Comparison of ENCODE assay signal across 20 mouse cellular contexts in the genomic region with DNA sequence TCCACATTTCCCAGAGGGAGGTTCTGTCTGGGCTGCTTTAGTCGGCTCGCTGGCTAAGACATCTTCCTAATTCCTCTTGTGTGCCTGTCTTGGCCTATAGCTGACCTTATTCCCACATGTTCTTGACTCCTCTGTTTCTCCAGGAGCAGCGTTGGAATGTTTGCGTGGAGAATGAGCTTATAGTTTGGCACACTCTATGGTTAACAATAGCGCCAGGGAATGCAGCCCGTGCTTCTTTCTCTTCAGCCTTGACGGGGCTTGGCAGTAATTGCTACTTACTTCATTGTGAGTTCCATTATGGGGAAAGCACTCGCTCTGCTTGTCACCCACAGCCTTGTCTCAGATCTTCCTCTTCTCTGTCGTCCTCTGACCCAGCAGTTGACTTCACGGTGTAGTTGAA. TPM values are rescaled to one million over a fixed set of nuclear protein-coding genes. Genes with fewer than 3 reads are reported as not detected.
DNase-seq lines count a peak whose midpoint lies in the region; ATAC-seq lines count a peak whose summit lies in the region.
"Had no signal": no experiment of that assay in that cellular context is flagged by ENCODE, and none has a peak within 500 bp of the region (broad histone marks: within the 10 kb centered on the region; RNA-seq: fewer than 3 reads in every experiment).

No protein-coding gene starts in this region.

- ATAC-seq in forebrain, embryonic 13.5 days: peak; percentile 43; the same call in 1 of the 2 replicates
- no peak for ATAC-seq in heart, embryonic 15.5 days (replicated peaks; ENCODE audit: insufficient number of reproducible peaks, insufficient read depth, low FRiP score, low read depth)
- ATAC-seq in lung, embryonic 16.5 days (ENCODE audit: low read depth): peak; percentile 53
- ATAC-seq: intestine, embryonic 15.5 days had no signal

- 0 out of 2 replicates have a peak overlapping the region, but pooled peaks have one; percentile 14 for H3K27ac ChIP-seq in forebrain, embryonic 13.5 days
- H3K27ac ChIP-seq in forebrain, embryonic 10.5 days: no peak overlapping the region
- H3K27ac ChIP-seq in heart, embryonic 15.5 days: peak overlapping the region; percentile 68
- peak overlapping the region; percentile 18; the same call in 1 of the 2 replicates for H3K27ac ChIP-seq in lung, embryonic 16.5 days (ENCODE audit: low read length)
- H3K27ac ChIP-seq: hindbrain, embryonic 15.5 days; intestine, embryonic 15.5 days; midbrain, embryonic 10.5 days; neural tube, embryonic 15.5 days; stomach, embryonic 15.5 days had no signal

- no peak overlapping the region for H3K9ac ChIP-seq in forebrain, embryonic 13.5 days
- no peak overlapping the region for H3K9ac ChIP-seq in heart, embryonic 15.5 days
- H3K9ac ChIP-seq in lung, embryonic 16.5 days (ENCODE audit: low read length): no peak overlapping the region
- H3K9ac ChIP-seq: hindbrain, embryonic 15.5 days; intestine, embryonic 15.5 days; neural tube, embryonic 15.5 days; stomach, embryonic 15.5 days had no signal

- no peak overlapping the region for H3K4me3 ChIP-seq in forebrain, embryonic 13.5 days
- H3K4me3 ChIP-seq in forebrain, embryonic 10.5 days: no peak overlapping the region
- no peak overlapping the region for H3K4me3 ChIP-seq in heart, embryonic 15.5 days
- H3K4me3 ChIP-seq in lung, embryonic 16.5 days (ENCODE audit: low read length): no peak overlapping the region
- H3K4me3 ChIP-seq: hindbrain, embryonic 15.5 days; intestine, embryonic 15.5 days; midbrain, embryonic 10.5 days; neural tube, embryonic 15.5 days; stomach, embryonic 15.5 days had no signal

- H3K4me1 ChIP-seq in forebrain, embryonic 13.5 days: no peaks in the 10 kb centered on the region
- peaks cover 8% of the 10 kb centered on the region for H3K4me1 ChIP-seq in forebrain, embryonic 10.5 days
- H3K4me1 ChIP-seq in heart, embryonic 15.5 days (replicated peaks): peaks cover 28% of the 10 kb centered on the region
- peaks cover 15% of the 10 kb centered on the region for H3K4me1 ChIP-seq in lung, embryonic 16.5 days (replicated peaks; ENCODE audit: control insufficient read depth, insufficient read depth, low read length)
- H3K4me1 ChIP-seq: hindbrain, embryonic 15.5 days; intestine, embryonic 15.5 days; neural tube, embryonic 15.5 days; stomach, embryonic 15.5 days had no signal

- DNase-seq in forebrain, embryonic 10.5 days (ENCODE audit: extremely low spot score, low spot score): no peak
- DNase-seq in heart, adult 18-20 months: no peak
- DNase-seq in lung, postnatal 25 days (ENCODE audit: low spot score): no peak
- DNase-seq in left cerebral cortex, adult 11 months (ENCODE audit: low spot score): no peak
- DNase-seq: adrenal gland, postnatal 14 days; cerebellum, adult 9-10 months; gastrocnemius, postnatal 25 days; heart, postnatal 4 days; kidney, adult 8-10 months; kidney, postnatal 10 days; left cerebral cortex, postnatal 4 days; thymus, postnatal 25 days had no signal

- H3K27me3 ChIP-seq in forebrain, embryonic 13.5 days: no peaks in the 10 kb centered on the region
- H3K27me3 ChIP-seq in forebrain, embryonic 10.5 days (ENCODE audit: poor library complexity, severe bottlenecking): no peaks in the 10 kb centered on the region
- H3K27me3 ChIP-seq in heart, embryonic 15.5 days: no peaks in the 10 kb centered on the region
- no peaks in the 10 kb centered on the region for H3K27me3 ChIP-seq in lung, embryonic 16.5 days (ENCODE audit: control insufficient read depth, insufficient read depth, low read depth, low read length)
- H3K27me3 ChIP-seq: hindbrain, embryonic 15.5 days; intestine, embryonic 15.5 days; neural tube, embryonic 15.5 days; stomach, embryonic 15.5 days had no signal

- H3K4me2 ChIP-seq in forebrain, embryonic 13.5 days: no peak overlapping the region
- no peak overlapping the region for H3K4me2 ChIP-seq in heart, embryonic 15.5 days
- no peak overlapping the region for H3K4me2 ChIP-seq in lung, embryonic 16.5 days (ENCODE audit: low read depth, low read length)
- H3K4me2 ChIP-seq: hindbrain, embryonic 15.5 days; intestine, embryonic 15.5 days; neural tube, embryonic 15.5 days; stomach, embryonic 15.5 days had no signal

- H3K9me3 ChIP-seq in forebrain, embryonic 13.5 days (replicated peaks): peaks cover 11% of the 10 kb centered on the region; the same call in 1 of the 2 replicates
- H3K9me3 ChIP-seq in forebrain, embryonic 10.5 days: peaks cover 18% of the 10 kb centered on the region
- peaks cover 5% of the 10 kb centered on the region for H3K9me3 ChIP-seq in heart, embryonic 15.5 days (replicated peaks)
- peaks cover 5% of the 10 kb centered on the region; the same call in 1 of the 2 replicates for H3K9me3 ChIP-seq in lung, embryonic 16.5 days (ENCODE audit: control insufficient read depth, low read length)
- H3K9me3 ChIP-seq: intestine, embryonic 15.5 days; neural tube, embryonic 15.5 days; stomach, embryonic 15.5 days had no signal

- 47% methylated on average over 10 of the region's 10 CpGs for WGBS in forebrain, embryonic 13.5 days
- WGBS in forebrain, embryonic 10.5 days: 79% methylated on average over 10 of the region's 10 CpGs
- 45% methylated on average over 10 of the region's 10 CpGs for WGBS in heart, embryonic 15.5 days
- 41% methylated on average over 10 of the region's 10 CpGs for WGBS in lung, embryonic 16.5 days

- H3K36me3 ChIP-seq in forebrain, embryonic 13.5 days (ENCODE audit: poor library complexity, severe bottlenecking): no peaks in the 10 kb centered on the region
- no peaks in the 10 kb centered on the region for H3K36me3 ChIP-seq in forebrain, embryonic 10.5 days (replicated peaks)
- H3K36me3 ChIP-seq in heart, embryonic 15.5 days: no peaks in the 10 kb centered on the region
- no peaks in the 10 kb centered on the region for H3K36me3 ChIP-seq in lung, embryonic 16.5 days (ENCODE audit: control insufficient read depth, insufficient read depth, low read length)
- H3K36me3 ChIP-seq: hindbrain, embryonic 15.5 days; intestine, embryonic 15.5 days; midbrain, embryonic 10.5 days; neural tube, embryonic 15.5 days; stomach, embryonic 15.5 days had no signal

RNA-seq across cellular contexts. Expression of gene Syde2, which starts 16.2 kb away (rescaled TPM):
- 0.59 and 0.88 TPM in 2 replicates for polyA plus RNA-seq in forebrain, embryonic 13.5 days (2015; fragmentation: Nextera tagmentation; extraction: Ambion mirVana)
- polyA plus RNA-seq in forebrain, embryonic 10.5 days (2016; fragmentation: Nextera tagmentation; extraction: Ambion mirVana): 1.2 and 1.5 TPM in 2 replicates
- polyA plus RNA-seq in heart, embryonic 15.5 days (2015; fragmentation: Nextera tagmentation; extraction: Ambion mirVana): 8.3 and 8.6 TPM in 2 replicates
- 10 to 100 TPM; 16.2 to 16.7 TPM for total RNA-seq in heart, adult 18-20 months (2021)
- 2.4 and 2.5 TPM in 2 replicates for polyA plus RNA-seq in lung, embryonic 16.5 days (2015; fragmentation: Nextera tagmentation; extraction: Ambion mirVana)

RNA-seq across cellular contexts. Expression of gene 2410004B18Rik, which starts 33.7 kb away (rescaled TPM):
- 62.5 and 67.0 TPM in 2 replicates for polyA plus RNA-seq in forebrain, embryonic 13.5 days (2015; fragmentation: Nextera tagmentation; extraction: Ambion mirVana)
- 49.0 and 51.5 TPM in 2 replicates for polyA plus RNA-seq in forebrain, embryonic 10.5 days (2016; fragmentation: Nextera tagmentation; extraction: Ambion mirVana)
- 39.3 and 45.4 TPM in 2 replicates for polyA plus RNA-seq in heart, embryonic 15.5 days (2015; fragmentation: Nextera tagmentation; extraction: Ambion mirVana)
- total RNA-seq in heart, adult 18-20 months (2021): 10 to 100 TPM; 18.0 to 20.6 TPM
- 44.9 and 46.9 TPM in 2 replicates for polyA plus RNA-seq in lung, embryonic 16.5 days (2015; fragmentation: Nextera tagmentation; extraction: Ambion mirVana)

RNA-seq across cellular contexts. Expression of gene Bcl10, which starts 48.9 kb away (rescaled TPM):
- polyA plus RNA-seq in forebrain, embryonic 13.5 days (2015; fragmentation: Nextera tagmentation; extraction: Ambion mirVana): 42.7 and 45.4 TPM in 2 replicates
- 46.5 and 46.8 TPM in 2 replicates for polyA plus RNA-seq in forebrain, embryonic 10.5 days (2016; fragmentation: Nextera tagmentation; extraction: Ambion mirVana)
- polyA plus RNA-seq in heart, embryonic 15.5 days (2015; fragmentation: Nextera tagmentation; extraction: Ambion mirVana): 38.2 and 38.5 TPM in 2 replicates
- 10 to 100 TPM; 16.1 to 16.5 TPM for total RNA-seq in heart, adult 18-20 months (2021)
- 51.3 and 52.0 TPM in 2 replicates for polyA plus RNA-seq in lung, embryonic 16.5 days (2015; fragmentation: Nextera tagmentation; extraction: Ambion mirVana)
